In the genomic region with DNA sequence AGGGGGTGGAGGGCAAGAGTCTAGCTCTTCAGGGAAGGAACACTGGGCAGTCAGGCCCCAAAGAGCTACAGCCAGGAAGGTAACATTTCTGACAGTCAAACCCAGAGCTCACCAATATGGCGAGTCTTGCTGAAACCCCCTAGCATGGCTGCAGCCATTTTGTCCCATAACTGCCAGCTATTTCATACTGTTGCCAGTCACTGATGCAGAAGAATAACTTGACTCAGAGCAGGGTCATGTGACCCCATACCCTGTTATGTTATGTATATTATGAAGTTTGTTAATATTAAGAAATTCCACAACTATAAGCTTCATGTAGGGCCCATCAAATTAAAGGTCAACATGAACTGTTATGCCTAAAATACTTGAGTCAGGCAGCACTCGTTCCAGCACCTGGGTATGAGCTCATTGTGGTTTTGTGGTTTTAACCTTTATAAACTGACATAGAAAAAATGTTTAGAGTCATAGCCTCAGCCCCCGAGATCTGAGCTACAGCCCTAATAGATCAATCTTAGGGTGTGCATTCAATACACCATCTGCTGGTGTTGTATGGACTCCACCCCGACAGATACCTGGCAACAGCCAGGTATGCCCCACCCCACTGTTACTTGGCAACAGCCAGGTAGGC, we compare ENCODE assay signal across 19 mouse cellular contexts. TPM values are rescaled to one million over a fixed set of nuclear protein-coding genes. Genes with fewer than 3 reads are reported as not detected.
DNase-seq lines count a peak whose midpoint lies in the region; ATAC-seq and TF ChIP-seq lines count a peak whose summit lies in the region.
"Had no signal": no experiment of that assay in that cellular context is flagged by ENCODE, and none has a peak within 500 bp of the region (broad histone marks: within the 10 kb centered on the region; RNA-seq: fewer than 3 reads in every experiment).

No protein-coding gene starts in this region.

- 0 out of 2 replicates have a peak, but pooled peaks have one; percentile 20 for ATAC-seq in megakaryocyte-erythroid progenitor cell, adult 5-6 weeks (replicated peaks; ENCODE audit: low FRiP score, low TSS enrichment, poor library complexity, severe bottlenecking)
- ATAC-seq in hindbrain, embryonic 12.5 days (ENCODE audit: low FRiP score), result no peak
- ATAC-seq: intestine, postnatal 0 days; midbrain, embryonic 13.5 days had no signal

- no peak overlapping the region for H3K4me2 ChIP-seq in hindbrain, embryonic 12.5 days (replicated peaks)
- H3K4me2 ChIP-seq: embryonic facial prominence, embryonic 12.5 days; heart, embryonic 15.5 days; limb, embryonic 13.5 days; midbrain, embryonic 13.5 days had no signal

- H3K9me3 ChIP-seq in MEL (replicated peaks; ENCODE audit: insufficient read depth, low read length), result no peaks in the 10 kb centered on the region
- H3K9me3 ChIP-seq in forebrain, embryonic 10.5 days, result no peaks in the 10 kb centered on the region
- no peaks in the 10 kb centered on the region for H3K9me3 ChIP-seq in hindbrain, embryonic 12.5 days (replicated peaks)
- H3K9me3 ChIP-seq: embryonic facial prominence, embryonic 12.5 days; heart, embryonic 15.5 days; limb, embryonic 13.5 days; midbrain, embryonic 13.5 days had no signal

- no peak overlapping the region for H3K9ac ChIP-seq in MEL (ENCODE audit: control insufficient read depth, low read depth, low read length, poor library complexity, severe bottlenecking)
- no peak overlapping the region for H3K9ac ChIP-seq in hindbrain, embryonic 12.5 days
- H3K9ac ChIP-seq: embryonic facial prominence, embryonic 12.5 days; heart, embryonic 15.5 days; limb, embryonic 13.5 days; midbrain, embryonic 13.5 days had no signal

- no peak overlapping the region for H3K4me3 ChIP-seq in lung, adult 2 months (replicated peaks; ENCODE audit: extremely low read depth, low read depth, low read length)
- H3K4me3 ChIP-seq in MEL (ENCODE audit: control insufficient read depth in 1 of 2, insufficient read depth in 1 of 2, low read depth in 2 of 2, low read length in 2 of 2), result no peak overlapping the region
- no peak overlapping the region for H3K4me3 ChIP-seq in forebrain, embryonic 10.5 days
- H3K4me3 ChIP-seq in hindbrain, embryonic 12.5 days, result no peak overlapping the region
- H3K4me3 ChIP-seq: embryonic facial prominence, embryonic 12.5 days; heart, embryonic 15.5 days; limb, embryonic 13.5 days; midbrain, embryonic 13.5 days had no signal

- peak; percentile 18 for DNase-seq in lung, postnatal 36 days
- DNase-seq in lung, adult 2 months, result no peak
- DNase-seq in 3T3-L1 (ENCODE audit: low read depth, low spot score) (peak; percentile 64), MEL (ENCODE audit: low read depth, low spot score) (no peak)
- no peak for DNase-seq in forebrain, embryonic 10.5 days (ENCODE audit: extremely low spot score, low spot score)
- no peak for DNase-seq in layer of hippocampus, adult 9-10 months (ENCODE audit: low spot score)
- DNase-seq: cerebellum, adult 11 months; cerebellum, postnatal 25 days; kidney, postnatal 14 days; layer of hippocampus, adult 9-11 months; lung, postnatal 4 days had no signal

- no peaks in the 10 kb centered on the region for H3K36me3 ChIP-seq in MEL (ENCODE audit: control insufficient read depth in 1 of 2, insufficient read depth in 2 of 2, low read length in 2 of 2)
- H3K36me3 ChIP-seq in forebrain, embryonic 10.5 days (replicated peaks), result no peaks in the 10 kb centered on the region
- H3K36me3 ChIP-seq in hindbrain, embryonic 12.5 days, result no peaks in the 10 kb centered on the region
- H3K36me3 ChIP-seq: embryonic facial prominence, embryonic 12.5 days; heart, embryonic 15.5 days; limb, embryonic 13.5 days; midbrain, embryonic 13.5 days had no signal

- 67% methylated on average over 4 of the region's 4 CpGs for WGBS in lung, adult 2 months
- 85% methylated on average over 4 of the region's 4 CpGs for WGBS in forebrain, embryonic 10.5 days
- 84% methylated on average over 4 of the region's 4 CpGs for WGBS in hindbrain, embryonic 12.5 days

- H3K27me3 ChIP-seq in MEL (ENCODE audit: control insufficient read depth in 1 of 2, insufficient read depth in 2 of 2, low read length in 2 of 2), result no peaks in the 10 kb centered on the region; a peak in 1 of 4 replicates
- peaks cover 46% of the 10 kb centered on the region for H3K27me3 ChIP-seq in forebrain, embryonic 10.5 days (ENCODE audit: poor library complexity, severe bottlenecking)
- H3K27me3 ChIP-seq in hindbrain, embryonic 12.5 days, result peaks cover 18% of the 10 kb centered on the region

- TF ChIP-seq POLR2A in lung, adult 2 months (IDR thresholded peaks at IDR 0.05; ENCODE audit: borderline replicate concordance, extremely low read depth, low read depth, low read length), result no peak
- no peak for TF ChIP-seq POLR2A in MEL (IDR thresholded peaks at IDR 0.05; ENCODE audit: control insufficient read depth in 1 of 2, insufficient read depth in 1 of 2, low read depth in 1 of 2, low read length in 2 of 2, poor library complexity in 1 of 2)

- H3K4me1 ChIP-seq in lung, adult 2 months (ENCODE audit: control insufficient read depth, insufficient read depth, low read length), result no peaks in the 10 kb centered on the region
- H3K4me1 ChIP-seq in MEL (ENCODE audit: control insufficient read depth in 1 of 2, insufficient read depth in 2 of 2, low read length in 2 of 2), result peaks cover 2 to 9% of the 10 kb centered on the region in 2 experiments; a peak in 2 of 4 replicates
- peaks cover 37% of the 10 kb centered on the region for H3K4me1 ChIP-seq in forebrain, embryonic 10.5 days
- peaks cover 32% of the 10 kb centered on the region for H3K4me1 ChIP-seq in hindbrain, embryonic 12.5 days

- TF ChIP-seq CTCF in lung, adult 2 months (IDR thresholded peaks at IDR 0.05; ENCODE audit: insufficient read depth, low read length), result no peak
- no peak for TF ChIP-seq CTCF in MEL (IDR thresholded peaks at IDR 0.05 in 2 of 3, conservative IDR thresholded peaks at IDR 0.05 in 1 of 3; ENCODE audit: control insufficient read depth in 1 of 3, insufficient read depth in 1 of 3, low read depth in 2 of 3, low read length in 3 of 3, poor library complexity in 1 of 3, severe bottlenecking in 1 of 3)

- no peak for TF ChIP-seq EP300 in MEL (IDR thresholded peaks at IDR 0.05; ENCODE audit: low read depth in 1 of 2, low read length in 2 of 2)

- no peaks in the 10 kb centered on the region for H3K79me2 ChIP-seq in MEL (ENCODE audit: control insufficient read depth, insufficient read depth, low read length, poor library complexity)

- TF ChIP-seq RAD21 in MEL (IDR thresholded peaks at IDR 0.05; ENCODE audit: low read depth, low read length), result no peak

- H3K27ac ChIP-seq in MEL (ENCODE audit: control insufficient read depth, low read depth, low read length), result no peak overlapping the region
- no peak overlapping the region for H3K27ac ChIP-seq in forebrain, embryonic 10.5 days
- H3K27ac ChIP-seq in hindbrain, embryonic 12.5 days, result no peak overlapping the region
- H3K27ac ChIP-seq: embryonic facial prominence, embryonic 12.5 days; heart, embryonic 15.5 days; limb, embryonic 13.5 days; midbrain, embryonic 13.5 days; stomach, postnatal 0 days had no signal

TF ChIP-seq in MEL, 35 proteins besides CTCF, POLR2A, EP300 and RAD21:
- no peak for TF ChIP-seq NRF1 (IDR thresholded peaks at IDR 0.05; ENCODE audit: insufficient read depth, low read depth, low read length, poor library complexity, severe bottlenecking)
- peak; percentile 57; the same call in 1 of the 2 replicates for TF ChIP-seq USF1 (IDR thresholded peaks at IDR 0.05; ENCODE audit: low read depth, low read length)

RNA-seq across cellular contexts. Expression of gene Parp1, which starts 22.7 kb away (rescaled TPM):
- polyA plus RNA-seq in lung, adult 2 months (2012; rRNA removed), result 17.7 and 20.1 TPM in 2 replicates
- total RNA-seq in MEL (2012; rRNA removed), result 136 and 142 TPM in 2 replicates
- polyA plus RNA-seq in MEL (2012; ENCODE audit: insufficient read depth in 1 of 2, insufficient read length in 2 of 2, low read depth in 1 of 2, low replicate concordance in 2 of 2, missing spikeins in 1 of 2), result 100 to 1,000 TPM; 140 to 188 TPM
- total RNA-seq in megakaryocyte-erythroid progenitor cell, adult 5-6 weeks (2014; fragmentation: Nextera tagmentation), result 113 and 133 TPM in 2 replicates
- total RNA-seq in megakaryocyte-erythroid progenitor cell, adult 5-6 weeks (2017), result 231 and 241 TPM in 2 replicates
- 328 and 332 TPM in 2 replicates for polyA plus RNA-seq in forebrain, embryonic 10.5 days (2016; fragmentation: Nextera tagmentation; extraction: Ambion mirVana)
- polyA plus RNA-seq in hindbrain, embryonic 12.5 days (2016; fragmentation: Nextera tagmentation; extraction: Ambion mirVana), result 174 and 178 TPM in 2 replicates

Comparison
In these comparisons a context has a peak if more than half of its experiments do, and no peak if none do; other contexts are left out.
1. DNase-seq: peak in lung, postnatal 36 days (single experiment) and 3T3-L1 (single experiment); none in lung, adult 2 months (single experiment), MEL (single experiment), forebrain, embryonic 10.5 days (single experiment) and layer of hippocampus, adult 9-10 months (single experiment).